Mouse (Mus musculus): Measurements from ENCODE around the gene Brat1. TPM values are rescaled to one million over a fixed set of nuclear protein-coding genes. Genes with fewer than 3 reads are reported as not detected.

Brat1 gene
- polyA plus RNA-seq, 1 experiment from 2014 or later: 20.5 TPM

GRCm38 (mm10) chr5:140753223-140753622 lies 48.4 kb downstream of the Brat1 start:
- Histone ChIP-seq H3K27ac (no peak overlapping the region), H3K4me3 (replicated peaks) (no peak overlapping the region), H3K4me1 (peaks cover 7% of the 10 kb centered on the region; the same call in 1 of the 2 replicates), H3K36me3 (replicated peaks) (peaks cover 8% of the 10 kb centered on the region; the same call in 1 of the 2 replicates), H3K9me3 (peaks cover 9% of the 10 kb centered on the region; the same call in 1 of the 2 replicates), H3K9ac (no peak overlapping the region), H3K4me2 (no peak overlapping the region), H3K27me3 (no peaks in the 10 kb centered on the region)
- no peak for ATAC-seq (ENCODE audit: low FRiP score)
- 53% methylated on average over 5 of the region's 5 CpGs for WGBS

- Histone ChIP-seq H3K27me3 (no peaks in the 10 kb centered on the region), H3K9me3 (no peaks in the 10 kb centered on the region), H3K9ac (no peak overlapping the region), H3K4me3 (replicated peaks) (no peak overlapping the region), H3K4me1 (no peaks in the 10 kb centered on the region), H3K36me3 (replicated peaks) (peaks cover 42% of the 10 kb centered on the region), H3K27ac (no peak overlapping the region), H3K4me2 (no peak overlapping the region)
- WGBS: 75% methylated on average over 8 of the region's 8 CpGs
- ATAC-seq (ENCODE audit: low FRiP score): no peak
Measured at GRCm38 (mm10) chr5:140758864-140759263, 54.1 kb downstream of the Brat1 start.

GRCm38 (mm10) chr5:140762540-140762939 lies 57.7 kb downstream of the Brat1 start:
- no peak overlapping the region for H3K4me3 ChIP-seq (replicated peaks)
- no peak overlapping the region for H3K4me2 ChIP-seq
- ATAC-seq (ENCODE audit: low FRiP score): no peak
- no peak overlapping the region for H3K27ac ChIP-seq
- no peaks in the 10 kb centered on the region for H3K27me3 ChIP-seq
- H3K9me3 ChIP-seq: no peaks in the 10 kb centered on the region
- H3K9ac ChIP-seq: no peak overlapping the region
- H3K4me1 ChIP-seq: peaks cover 4% of the 10 kb centered on the region
- WGBS: 89% methylated on average over 4 of the region's 4 CpGs
- peaks cover 44% of the 10 kb centered on the region for H3K36me3 ChIP-seq (replicated peaks)

- Histone ChIP-seq H3K9me3 (no peaks in the 10 kb centered on the region), H3K36me3 (replicated peaks) (peaks cover 20% of the 10 kb centered on the region), H3K9ac (no peak overlapping the region), H3K4me2 (no peak overlapping the region), H3K4me3 (replicated peaks) (no peak overlapping the region), H3K27me3 (no peaks in the 10 kb centered on the region), H3K4me1 (peaks cover 21% of the 10 kb centered on the region), H3K27ac (peak overlapping the region; percentile 37)
- 74% methylated on average over 6 of the region's 6 CpGs for WGBS
- no peak for ATAC-seq (ENCODE audit: low FRiP score)
Measured at GRCm38 (mm10) chr5:140764921-140765613, 60.3 kb downstream of the Brat1 start.

- Histone ChIP-seq H3K4me2 (no peak overlapping the region), H3K9ac (no peak overlapping the region), H3K27ac (no peak overlapping the region), H3K9me3 (no peaks in the 10 kb centered on the region), H3K4me1 (peaks cover 29% of the 10 kb centered on the region), H3K4me3 (replicated peaks) (no peak overlapping the region), H3K36me3 (replicated peaks) (peaks cover 9% of the 10 kb centered on the region), H3K27me3 (no peaks in the 10 kb centered on the region)
- no peak for ATAC-seq (ENCODE audit: low FRiP score)
- WGBS: 90% methylated on average over 4 of the region's 4 CpGs
Measured at GRCm38 (mm10) chr5:140766566-140766965, 61.8 kb downstream of the Brat1 start.

- ATAC-seq (ENCODE audit: low FRiP score): no peak
- H3K27me3 ChIP-seq: no peaks in the 10 kb centered on the region
- H3K9ac ChIP-seq: peak overlapping the region; percentile 45; the same call in 1 of the 2 replicates
- peak overlapping the region; percentile 6; the same call in 1 of the 2 replicates for H3K4me2 ChIP-seq
- no peak overlapping the region for H3K4me3 ChIP-seq (replicated peaks)
- peaks cover 37% of the 10 kb centered on the region for H3K4me1 ChIP-seq
- H3K36me3 ChIP-seq (replicated peaks): peaks cover 2% of the 10 kb centered on the region; the same call in 1 of the 2 replicates
- H3K9me3 ChIP-seq: no peaks in the 10 kb centered on the region
- WGBS: 17% methylated on average over 9 of the region's 9 CpGs
- H3K27ac ChIP-seq: peak overlapping the region; percentile 86
Measured at GRCm38 (mm10) chr5:140767704-140768141, 62.9 kb downstream of the Brat1 start.

GRCm38 (mm10) chr5:140768333-140768732 lies 63.5 kb downstream of the Brat1 start:
- ATAC-seq (ENCODE audit: low FRiP score): no peak
- WGBS: 84% methylated on average over 5 of the region's 5 CpGs
- peaks cover 2% of the 10 kb centered on the region; the same call in 1 of the 2 replicates for H3K36me3 ChIP-seq (replicated peaks)
- no peaks in the 10 kb centered on the region for H3K9me3 ChIP-seq
- H3K27me3 ChIP-seq: no peaks in the 10 kb centered on the region
- peak overlapping the region; percentile 45; the same call in 1 of the 2 replicates for H3K9ac ChIP-seq
- no peak overlapping the region for H3K4me2 ChIP-seq
- peaks cover 37% of the 10 kb centered on the region for H3K4me1 ChIP-seq
- H3K27ac ChIP-seq: peak overlapping the region; percentile 86
- H3K4me3 ChIP-seq (replicated peaks): no peak overlapping the region

Other genes with a start within 250 kb of the Brat1 start
- gene Chst12, start 199.5 kb upstream of the Brat1 start, polyA plus RNA-seq (2016; fragmentation: Nextera tagmentation; extraction: Ambion mirVana): 9.7 and 11.1 TPM in 2 replicates
- not detected in 2 replicates for gene Grifin, start 139.9 kb upstream of the Brat1 start, polyA plus RNA-seq (2016; fragmentation: Nextera tagmentation; extraction: Ambion mirVana)
- gene Lfng, start 97.7 kb upstream of the Brat1 start, polyA plus RNA-seq (2016; fragmentation: Nextera tagmentation; extraction: Ambion mirVana): 30.9 and 32.8 TPM in 2 replicates
- gene Ttyh3, start 56.0 kb upstream of the Brat1 start, polyA plus RNA-seq (2016; fragmentation: Nextera tagmentation; extraction: Ambion mirVana): 84.5 and 88.0 TPM in 2 replicates
- gene Iqce, start 2.6 kb upstream of the Brat1 start, polyA plus RNA-seq (2016; fragmentation: Nextera tagmentation; extraction: Ambion mirVana): 30.7 and 31.2 TPM in 2 replicates
- 1.8 TPM in 2 replicates for gene Amz1, start 19.1 kb downstream of the Brat1 start, polyA plus RNA-seq (2016; fragmentation: Nextera tagmentation; extraction: Ambion mirVana)
- gene Gna12, start 125.4 kb downstream of the Brat1 start, polyA plus RNA-seq (2016; fragmentation: Nextera tagmentation; extraction: Ambion mirVana): 11.8 and 23.9 TPM in 2 replicates

Data from forebrain, embryonic 12.5 days (tissue).